Mouse (Mus musculus): Measurements from ENCODE around the gene Naaladl2.

- TF ChIP-seq CTCF (conservative IDR thresholded peaks at IDR 0.05; ENCODE audit: low read length) = no peak
- TF ChIP-seq NANOG (IDR thresholded peaks at IDR 0.05; ENCODE audit: borderline replicate concordance, low read length) = no peak
Observed at GRCm38 (mm10) chr3:24992078-24992477, 152.0 kb downstream of the Naaladl2 start.
